ENCODE assay signal across 15 mouse cellular contexts in genomic region chr5:43237238-43237637, GRCm38 (mm10). TPM values are rescaled to one million over a fixed set of nuclear protein-coding genes. Genes with fewer than 3 reads are reported as not detected.
A peak's percentile ranks its signal among the peaks of the same experiment; 100 is the strongest.
DNase-seq lines count a peak whose midpoint lies in the region; ATAC-seq and TF ChIP-seq lines count a peak whose summit lies in the region.
"Had no signal": no experiment of that assay in that cellular context is flagged by ENCODE, and none has a peak within 500 bp of the region (broad histone marks: within the 10 kb centered on the region; RNA-seq: fewer than 3 reads in every experiment).

No protein-coding gene starts in this region.

- 65% methylated on average over 12 of the region's 12 CpGs for WGBS in heart, adult 2 months
- WGBS in hindbrain, embryonic 14.5 days, result 41% methylated on average over 12 of the region's 12 CpGs
- WGBS in neural tube, embryonic 14.5 days, result 40% methylated on average over 12 of the region's 12 CpGs

- no peak for TF ChIP-seq EP300 in heart, adult 2 months (IDR thresholded peaks at IDR 0.05; ENCODE audit: insufficient read depth, low read depth, low read length)

- peak overlapping the region; percentile 22 for H3K4me3 ChIP-seq in heart, adult 2 months
- peak overlapping the region; percentile 83 for H3K4me3 ChIP-seq in megakaryocyte, embryonic 14.5 days (replicated peaks)
- peak overlapping the region; percentile 100 for H3K4me3 ChIP-seq in hindbrain, embryonic 14.5 days (replicated peaks; ENCODE audit: low read length)
- peak overlapping the region; percentile 98 for H3K4me3 ChIP-seq in neural tube, embryonic 14.5 days (ENCODE audit: low read depth, low read length)
- H3K4me3 ChIP-seq: limb, embryonic 15.5 days had no signal

- H3K9me3 ChIP-seq in megakaryocyte, embryonic 14.5 days, result no peaks in the 10 kb centered on the region
- no peaks in the 10 kb centered on the region for H3K9me3 ChIP-seq in hindbrain, embryonic 14.5 days (ENCODE audit: control insufficient read depth, low read length)
- H3K9me3 ChIP-seq in neural tube, embryonic 14.5 days (ENCODE audit: control insufficient read depth, low read length), result no peaks in the 10 kb centered on the region
- H3K9me3 ChIP-seq: limb, embryonic 15.5 days had no signal

- DNase-seq in heart, adult 2 months, result no peak
- no peak for DNase-seq in heart, postnatal 36 days
- no peak for DNase-seq in hindbrain, embryonic 14.5 days (ENCODE audit: low spot score)
- no peak for DNase-seq in left cerebral cortex, adult 8-10 months (ENCODE audit: low spot score in 2 of 2)
- DNase-seq in kidney, postnatal 4 days, result no peak
- DNase-seq: adrenal gland, postnatal 36 days; cerebellum, postnatal 14 days; gastrocnemius, postnatal 14 days; kidney, adult 18-20 months; lung, postnatal 10 days; thymus, postnatal 4 days had no signal

- 0 out of 2 replicates have a peak overlapping the region, but pooled peaks have one; percentile 46 for H3K9ac ChIP-seq in heart, adult 2 months (ENCODE audit: low read depth, low read length)
- H3K9ac ChIP-seq in hindbrain, embryonic 14.5 days, result peak overlapping the region; percentile 100
- H3K9ac ChIP-seq in neural tube, embryonic 14.5 days (replicated peaks; ENCODE audit: low read depth, low read length), result peak overlapping the region; percentile 50; the same call in 1 of the 2 replicates
- H3K9ac ChIP-seq: limb, embryonic 15.5 days had no signal

- TF ChIP-seq CTCF in heart, adult 2 months (IDR thresholded peaks at IDR 0.05), result no peak

- H3K36me3 ChIP-seq in heart, adult 2 months (ENCODE audit: control insufficient read depth, insufficient read depth, low read length), result peaks cover 12% of the 10 kb centered on the region
- peaks cover 57% of the 10 kb centered on the region for H3K36me3 ChIP-seq in megakaryocyte, embryonic 14.5 days (replicated peaks; ENCODE audit: low read length)
- peaks cover 20% of the 10 kb centered on the region for H3K36me3 ChIP-seq in hindbrain, embryonic 14.5 days (replicated peaks; ENCODE audit: control insufficient read depth, insufficient read depth)
- H3K36me3 ChIP-seq in neural tube, embryonic 14.5 days (ENCODE audit: control insufficient read depth, insufficient read depth, low read length), result 0 out of 2 replicates have a peak, but pooled peaks cover 7% of the 10 kb centered on the region
- H3K36me3 ChIP-seq: limb, embryonic 15.5 days had no signal

- intact Hi-C loops in heart, adult 2 months (cut with DNase I), result loop anchor here (10.0 kb wide), 6 partner anchors 142 to 822 kb away; partner anchors contain the start of gene Cc2d2a
- intact Hi-C loops in heart, postnatal 36 days (cut with DNase I), result loop anchor here (5.0 to 10.0 kb wide), 3 partner anchors 438 to 825 kb away; no protein-coding TSS in a partner anchor

- H3K79me2 ChIP-seq in heart, adult 2 months (replicated peaks; ENCODE audit: control insufficient read depth, insufficient read depth, low read length), result no peaks in the 10 kb centered on the region; the same call in 1 of the 2 replicates

- ATAC-seq in megakaryocyte, adult 5-6 weeks (ENCODE audit: poor library complexity, severe bottlenecking), result no peak
- no peak for ATAC-seq in hindbrain, embryonic 14.5 days (ENCODE audit: low FRiP score)
- ATAC-seq in neural tube, embryonic 14.5 days (ENCODE audit: low read depth), result no peak

- H3K27me3 ChIP-seq in heart, adult 2 months (ENCODE audit: control insufficient read depth, insufficient read depth, low read length), result no peaks in the 10 kb centered on the region
- no peaks in the 10 kb centered on the region for H3K27me3 ChIP-seq in megakaryocyte, embryonic 14.5 days (replicated peaks)
- no peaks in the 10 kb centered on the region for H3K27me3 ChIP-seq in hindbrain, embryonic 14.5 days (ENCODE audit: control insufficient read depth, insufficient read depth, low read length)
- H3K27me3 ChIP-seq in neural tube, embryonic 14.5 days (ENCODE audit: control insufficient read depth, insufficient read depth, low read length), result no peaks in the 10 kb centered on the region
- H3K27me3 ChIP-seq: limb, embryonic 15.5 days had no signal

- peak overlapping the region; percentile 98 for H3K27ac ChIP-seq in heart, adult 2 months
- no peak overlapping the region for H3K27ac ChIP-seq in hindbrain, embryonic 14.5 days
- no peak overlapping the region for H3K27ac ChIP-seq in neural tube, embryonic 14.5 days (ENCODE audit: low read depth, low read length)
- H3K27ac ChIP-seq: limb, embryonic 15.5 days had no signal

- H3K4me2 ChIP-seq in hindbrain, embryonic 14.5 days (replicated peaks), result peak overlapping the region; percentile 68
- H3K4me2 ChIP-seq in neural tube, embryonic 14.5 days (ENCODE audit: low read depth, low read length), result peak overlapping the region; percentile 54
- H3K4me2 ChIP-seq: limb, embryonic 15.5 days had no signal

- peaks cover 1% of the 10 kb centered on the region for H3K4me1 ChIP-seq in heart, adult 2 months (ENCODE audit: control insufficient read depth, insufficient read depth, low read length)
- H3K4me1 ChIP-seq in megakaryocyte, embryonic 14.5 days, result peaks cover 32% of the 10 kb centered on the region
- peaks cover 30% of the 10 kb centered on the region for H3K4me1 ChIP-seq in hindbrain, embryonic 14.5 days (replicated peaks; ENCODE audit: control insufficient read depth, insufficient read depth, low read length)
- H3K4me1 ChIP-seq in neural tube, embryonic 14.5 days (ENCODE audit: control insufficient read depth, insufficient read depth, low read length), result peaks cover 19% of the 10 kb centered on the region

- TF ChIP-seq POLR2A in heart, adult 2 months (IDR thresholded peaks at IDR 0.05; ENCODE audit: insufficient read depth, low read depth, low read length), result no peak

RNA-seq across cellular contexts. Expression of gene Cpeb2, which starts 4.3 kb away (rescaled TPM):
- total RNA-seq in heart, adult 2 months (2021), result 10 to 100 TPM; 18.8 to 28.2 TPM
- polyA plus RNA-seq in heart, adult 2 months (2012; rRNA removed), result 6.5 and 12.2 TPM in 2 replicates
- total RNA-seq in heart, postnatal 36 days (2021), result 10 to 100 TPM; 28.5 to 31.9 TPM
- polyA plus RNA-seq in megakaryocyte, embryonic 14.5 days (2012; ENCODE audit: insufficient read depth, low replicate concordance), result 19.3 and 101 TPM in 2 replicates
- total RNA-seq in megakaryocyte, adult 5-6 weeks (2015), result 18.0 and 20.5 TPM in 2 replicates
- 6.4 and 9.6 TPM in 2 replicates for total RNA-seq in megakaryocyte, adult 5-6 weeks (2017)
- 25.6 and 27.6 TPM in 2 replicates for polyA plus RNA-seq in hindbrain, embryonic 14.5 days (2014; fragmentation: Nextera tagmentation; extraction: Ambion mirVana)
- polyA plus RNA-seq in neural tube, embryonic 14.5 days (2014; fragmentation: Nextera tagmentation; extraction: Ambion mirVana), result 25.9 and 28.4 TPM in 2 replicates
- 10 to 100 TPM; 60.1 to 76.3 (median 66.6) TPM for total RNA-seq in left cerebral cortex, adult 8-10 months (2022)

Comparison
In these comparisons a context has a peak if more than half of its experiments do, and no peak if none do; other contexts are left out.
1. H3K4me3 ChIP-seq: peak in every context shown above with its lines; median percentile 100 in hindbrain, embryonic 14.5 days; 98 in neural tube, embryonic 14.5 days; 83 in megakaryocyte, embryonic 14.5 days; 22 in heart, adult 2 months.
2. H3K9ac ChIP-seq: peak in every context shown above with its lines; median percentile 100 in hindbrain, embryonic 14.5 days; 50 in neural tube, embryonic 14.5 days; 46 in heart, adult 2 months.